Mouse (Mus musculus) monocyte, adult 5-6 weeks (primary cell): ENCODE measurements around the gene Dapk3. TPM values are rescaled to one million over a fixed set of nuclear protein-coding genes. Genes with fewer than 3 reads are reported as not detected.
A peak's percentile ranks its signal among the peaks of the same experiment; 100 is the strongest.
"Not testable (repeated sequence)": the region's sequence is repeated elsewhere in the genome, so short reads cannot be mapped to it uniquely, and the experiment has no call there.

Source experiments
- ATAC-seq: fragments of 153-309, 156-312 bp; replicated peaks from 2 replicates; pipeline ENCODE4 v1.8.0; 2017; ENCODE audit warnings: mild to moderate bottlenecking; ENCODE audit not compliant: low TSS enrichment, insufficient number of reproducible peaks, severe bottlenecking, poor library complexity, low FRiP score
- total RNA-seq: library from RNA; stranded (forward); fragments of 200-1000, 200-491, 200-594 nt; gene quantifications from 3 replicates; pipeline ENCODE4 v1.2.3, GENCODE M21; 2017

Dapk3 gene
- total RNA-seq, 1 experiment from 2014 or later, result 37.3 TPM

- ATAC-seq, result no peak
Measured at GRCm38 (mm10) chr10:81144667-81145066, 38.1 kb upstream of the Dapk3 start.

- ATAC-seq, result no peak
Measured at GRCm38 (mm10) chr10:81145307-81145706, 37.5 kb upstream of the Dapk3 start.

- no peak for ATAC-seq
Measured at GRCm38 (mm10) chr10:81145778-81146177, 37.0 kb upstream of the Dapk3 start.

GRCm38 (mm10) chr10:81146296-81146695, 36.5 kb upstream of the Dapk3 start:
- ATAC-seq, result no peak

- no peak for ATAC-seq
Measured at GRCm38 (mm10) chr10:81151261-81151660, 31.5 kb upstream of the Dapk3 start.

GRCm38 (mm10) chr10:81152609-81153008, 30.2 kb upstream of the Dapk3 start:
- ATAC-seq, result no peak

GRCm38 (mm10) chr10:81154313-81154712, 28.5 kb upstream of the Dapk3 start:
- no peak for ATAC-seq

- no peak for ATAC-seq
Measured at GRCm38 (mm10) chr10:81154736-81155135, 28.1 kb upstream of the Dapk3 start.

GRCm38 (mm10) chr10:81161602-81162317, 21.0 kb upstream of the Dapk3 start:
- peak; percentile 16; the same call in 1 of the 2 replicates for ATAC-seq

- ATAC-seq, result no peak
Measured at GRCm38 (mm10) chr10:81162318-81162652, 20.5 kb upstream of the Dapk3 start.

GRCm38 (mm10) chr10:81165118-81165517, 17.7 kb upstream of the Dapk3 start:
- no peak for ATAC-seq

- ATAC-seq, result peak; percentile 89
Measured at GRCm38 (mm10) chr10:81167200-81168086, 15.4 kb upstream of the Dapk3 start, which contains the start of gene Pias4. Gene Pias4, minus strand, starts transcription at chr10:81167923.

- peak; percentile 4; the same call in 1 of the 2 replicates for ATAC-seq
Measured at GRCm38 (mm10) chr10:81168087-81168431, 14.7 kb upstream of the Dapk3 start.

- ATAC-seq, result peak; percentile 36
Measured at GRCm38 (mm10) chr10:81168521-81169244, 14.1 kb upstream of the Dapk3 start.

GRCm38 (mm10) chr10:81169411-81169900, 13.3 kb upstream of the Dapk3 start:
- not testable (repeated sequence) for ATAC-seq

- ATAC-seq, result 0 out of 2 replicates have a peak, but pooled peaks have one; percentile 20
Measured at GRCm38 (mm10) chr10:81173132-81173531, 9.7 kb upstream of the Dapk3 start.

GRCm38 (mm10) chr10:81174617-81175344, 8.0 kb upstream of the Dapk3 start:
- ATAC-seq, result peak; percentile 57

GRCm38 (mm10) chr10:81175345-81175701, 7.5 kb upstream of the Dapk3 start:
- ATAC-seq, result not testable (repeated sequence)
